Mouse (Mus musculus) neural tube, embryonic 15.5 days (tissue): ENCODE measurements at regions not wholly inside any gene's neighbourhood (a gene's known extent, or its start where the extent isn't known, plus 50 kb on each side); places are given as distances from the start of the nearest gene placed in this dataset.

Source experiments
- ATAC-seq: fragments of 200-750 bp; cut with Nextera tagmentation; 2 replicates; pipeline ENCODE4 v1.8.0; 2017; ENCODE audit warnings: mild to moderate bottlenecking, moderate TSS enrichment, moderate library complexity; ENCODE audit not compliant: low FRiP score
- H3K27ac ChIP-seq: fragments of 300-500 bp; sonication (generic); replicated peaks from 2 replicates; pipeline ENCODE4 v1.5.1; 2015; ENCODE audit warnings: mild to moderate bottlenecking, inconsistent platforms
- H3K27me3 ChIP-seq: fragments of 300-500 bp; sonication (generic); replicated peaks from 2 replicates; pipeline ENCODE4 v1.6.1; 2015; ENCODE audit warnings: inconsistent platforms
- H3K36me3 ChIP-seq: fragments of 300-500 bp; sonication (generic); 2 replicates; pipeline ENCODE4 v1.6.1; 2015; ENCODE audit warnings: inconsistent platforms
- H3K4me1 ChIP-seq: fragments of 300-500 bp; sonication (generic); 2 replicates; pipeline ENCODE4 v1.6.1; 2015; ENCODE audit warnings: inconsistent platforms
- H3K4me2 ChIP-seq: fragments of 300-500 bp; sonication (generic); 2 replicates; pipeline ENCODE4 v1.6.1; 2015; ENCODE audit warnings: inconsistent platforms, mild to moderate bottlenecking, moderate library complexity
- H3K4me3 ChIP-seq: fragments of 300-500 bp; sonication (generic); replicated peaks from 2 replicates; pipeline ENCODE4 v1.5.1; 2015; ENCODE audit warnings: mild to moderate bottlenecking, inconsistent platforms
- H3K9ac ChIP-seq: fragments of 300-500 bp; sonication (generic); replicated peaks from 2 replicates; pipeline ENCODE4 v1.6.1; 2015; ENCODE audit warnings: mild to moderate bottlenecking, inconsistent platforms
- H3K9me3 ChIP-seq: fragments of 300-500 bp; sonication (generic); replicated peaks from 2 replicates; pipeline ENCODE4 v1.6.1; 2016; ENCODE audit warnings: inconsistent platforms
- WGBS: fragments of 180-500 bp; shearing (Covaris S2); methylation state at CpG from one replicate; pipeline ENCODE4 v1.1.7; 2015; ENCODE audit warnings: mixed read lengths; 5-methylcytosine and 5-hydroxymethylcytosine counted together

- 91% methylated on average over 5 of the region's 5 CpGs for WGBS
- no peaks in the 10 kb centered on the region for H3K27me3 ChIP-seq
- H3K9me3 ChIP-seq: no peaks in the 10 kb centered on the region
- no peak overlapping the region for H3K4me3 ChIP-seq
- H3K4me2 ChIP-seq: no peak overlapping the region
- H3K27ac ChIP-seq: no peak overlapping the region
- H3K4me1 ChIP-seq: no peaks in the 10 kb centered on the region
- no peak for ATAC-seq
- no peaks in the 10 kb centered on the region for H3K36me3 ChIP-seq
- H3K9ac ChIP-seq: no peak overlapping the region
Measured at GRCm38 (mm10) chr6:143412056-143412455, 245.0 kb downstream of the Etnk1 start.

- Histone ChIP-seq H3K27ac (no peak overlapping the region), H3K9ac (no peak overlapping the region), H3K4me1 (no peaks in the 10 kb centered on the region), H3K4me3 (no peak overlapping the region), H3K36me3 (no peaks in the 10 kb centered on the region), H3K9me3 (no peaks in the 10 kb centered on the region), H3K27me3 (no peaks in the 10 kb centered on the region), H3K4me2 (no peak overlapping the region)
- WGBS: 89% methylated on average over 6 of the region's 6 CpGs
- no peak for ATAC-seq
Measured at GRCm38 (mm10) chr6:143412721-143413120, 245.7 kb downstream of the Etnk1 start.

- no peaks in the 10 kb centered on the region for H3K36me3 ChIP-seq
- H3K4me2 ChIP-seq: no peak overlapping the region
- no peak overlapping the region for H3K9ac ChIP-seq
- no peaks in the 10 kb centered on the region for H3K27me3 ChIP-seq
- WGBS: 87% methylated on average over 27 of the region's 27 CpGs
- no peak overlapping the region for H3K27ac ChIP-seq
- ATAC-seq: no peak
- no peak overlapping the region for H3K4me3 ChIP-seq
- no peaks in the 10 kb centered on the region for H3K9me3 ChIP-seq
- no peaks in the 10 kb centered on the region for H3K4me1 ChIP-seq
Measured at GRCm38 (mm10) chr6:143414590-143415382, 247.8 kb downstream of the Etnk1 start.

GRCm38 (mm10) chr6:143415383-143415778, 248.4 kb downstream of the Etnk1 start:
- H3K36me3 ChIP-seq: no peaks in the 10 kb centered on the region
- H3K27ac ChIP-seq: no peak overlapping the region
- H3K9ac ChIP-seq: no peak overlapping the region
- no peak for ATAC-seq
- no peak overlapping the region for H3K4me2 ChIP-seq
- 88% methylated on average over 12 of the region's 12 CpGs for WGBS
- H3K27me3 ChIP-seq: no peaks in the 10 kb centered on the region
- H3K4me3 ChIP-seq: no peak overlapping the region
- H3K9me3 ChIP-seq: no peaks in the 10 kb centered on the region
- no peaks in the 10 kb centered on the region for H3K4me1 ChIP-seq

- Histone ChIP-seq H3K4me3 (no peak overlapping the region), H3K27me3 (no peaks in the 10 kb centered on the region), H3K4me2 (no peak overlapping the region), H3K36me3 (no peaks in the 10 kb centered on the region), H3K4me1 (no peaks in the 10 kb centered on the region), H3K27ac (no peak overlapping the region), H3K9me3 (no peaks in the 10 kb centered on the region), H3K9ac (no peak overlapping the region)
- 91% methylated on average over 7 of the region's 7 CpGs for WGBS
- ATAC-seq: no peak
Measured at GRCm38 (mm10) chr6:143419872-143420271, 252.9 kb downstream of the Etnk1 start.

GRCm38 (mm10) chr6:143423026-143423425, 256.0 kb downstream of the Etnk1 start:
- no peaks in the 10 kb centered on the region for H3K9me3 ChIP-seq
- H3K9ac ChIP-seq: no peak overlapping the region
- no peak overlapping the region for H3K4me3 ChIP-seq
- no peak overlapping the region for H3K27ac ChIP-seq
- 93% methylated on average over 14 of the region's 14 CpGs for WGBS
- 0 out of 2 replicates have a peak, but pooled peaks cover 3% of the 10 kb centered on the region for H3K4me1 ChIP-seq
- H3K36me3 ChIP-seq: no peaks in the 10 kb centered on the region
- no peak for ATAC-seq
- no peak overlapping the region for H3K4me2 ChIP-seq
- H3K27me3 ChIP-seq: no peaks in the 10 kb centered on the region

GRCm38 (mm10) chr6:143425182-143425829, 258.3 kb downstream of the Etnk1 start:
- Histone ChIP-seq H3K9ac (no peak overlapping the region), H3K27ac (no peak overlapping the region), H3K9me3 (no peaks in the 10 kb centered on the region), H3K4me3 (no peak overlapping the region), H3K4me2 (peak overlapping the region; percentile 5), H3K27me3 (no peaks in the 10 kb centered on the region), H3K4me1 (0 out of 2 replicates have a peak, but pooled peaks cover 3% of the 10 kb centered on the region), H3K36me3 (no peaks in the 10 kb centered on the region)
- 48% methylated on average over 17 of the region's 17 CpGs for WGBS
- no peak for ATAC-seq

- 89% methylated on average over 13 of the region's 13 CpGs for WGBS
Measured at GRCm38 (mm10) chr6:143431896-143432450, 265.0 kb downstream of the Etnk1 start.

GRCm38 (mm10) chr6:143437367-143438271, 270.6 kb downstream of the Etnk1 start:
- Histone ChIP-seq H3K4me3 (no peak overlapping the region), H3K27me3 (no peaks in the 10 kb centered on the region), H3K4me1 (peaks cover 7% of the 10 kb centered on the region; the same call in 1 of the 2 replicates), H3K9ac (no peak overlapping the region), H3K27ac (no peak overlapping the region), H3K36me3 (no peaks in the 10 kb centered on the region), H3K4me2 (peak overlapping the region; percentile 27; the same call in 1 of the 2 replicates), H3K9me3 (no peaks in the 10 kb centered on the region)
- WGBS: 59% methylated on average over 32 of the region's 32 CpGs
- ATAC-seq: no peak

More at GRCm38 (mm10) chr6:143431896-143432450, 265.0 kb downstream of the Etnk1 start:
- no peaks in the 10 kb centered on the region for H3K36me3 ChIP-seq
- H3K4me2 ChIP-seq: no peak overlapping the region
- no peak overlapping the region for H3K9ac ChIP-seq
- no peak for ATAC-seq
- no peaks in the 10 kb centered on the region for H3K9me3 ChIP-seq
- no peak overlapping the region for H3K4me3 ChIP-seq
- no peak overlapping the region for H3K27ac ChIP-seq
- no peaks in the 10 kb centered on the region for H3K27me3 ChIP-seq
- no peaks in the 10 kb centered on the region for H3K4me1 ChIP-seq

GRCm38 (mm10) chr6:143438272-143438591, 271.2 kb downstream of the Etnk1 start:
- Histone ChIP-seq H3K4me2 (no peak overlapping the region), H3K4me3 (no peak overlapping the region), H3K36me3 (no peaks in the 10 kb centered on the region), H3K27ac (no peak overlapping the region), H3K9ac (no peak overlapping the region), H3K9me3 (no peaks in the 10 kb centered on the region), H3K4me1 (peaks cover 7% of the 10 kb centered on the region; the same call in 1 of the 2 replicates), H3K27me3 (no peaks in the 10 kb centered on the region)
- 64% methylated on average over 5 of the region's 5 CpGs for WGBS
- ATAC-seq: no peak

- Histone ChIP-seq H3K4me1 (peaks cover 7% of the 10 kb centered on the region; the same call in 1 of the 2 replicates), H3K9ac (no peak overlapping the region), H3K4me3 (no peak overlapping the region), H3K4me2 (no peak overlapping the region), H3K36me3 (no peaks in the 10 kb centered on the region), H3K27me3 (no peaks in the 10 kb centered on the region), H3K27ac (no peak overlapping the region), H3K9me3 (no peaks in the 10 kb centered on the region)
- no peak for ATAC-seq
- WGBS: 83% methylated on average over 10 of the region's 10 CpGs
Measured at GRCm38 (mm10) chr6:143439484-143439883, 272.5 kb downstream of the Etnk1 start.
